Mouse (Mus musculus) urinary bladder, adult 2 months (tissue): ENCODE results near the gene Akr1cl. TPM values are rescaled to one million over a fixed set of nuclear protein-coding genes. Genes with fewer than 3 reads are reported as not detected.

Experiments used
- DNase-seq: peaks from one replicate; pipeline ENCODE4 v3.0.0; 2022; ENCODE audit warnings: low spot score
- polyA plus RNA-seq: library from polyadenylated mRNA; depleted of rRNA; stranded (reverse); fragments of >200 nt; gene quantifications from 2 replicates; pipeline ENCODE4 v1.2.3, GENCODE M21; 2012; rRNA removed

Akr1cl gene
- polyA plus RNA-seq, 1 experiment = not detected

- no peak for DNase-seq
Observed at GRCm38 (mm10) chr1:64988176-64988575, 44.4 kb downstream of the Akr1cl start.

GRCm38 (mm10) chr1:64986120-64986519 lies 46.4 kb downstream of the Akr1cl start:
- no peak for DNase-seq

DNA sequence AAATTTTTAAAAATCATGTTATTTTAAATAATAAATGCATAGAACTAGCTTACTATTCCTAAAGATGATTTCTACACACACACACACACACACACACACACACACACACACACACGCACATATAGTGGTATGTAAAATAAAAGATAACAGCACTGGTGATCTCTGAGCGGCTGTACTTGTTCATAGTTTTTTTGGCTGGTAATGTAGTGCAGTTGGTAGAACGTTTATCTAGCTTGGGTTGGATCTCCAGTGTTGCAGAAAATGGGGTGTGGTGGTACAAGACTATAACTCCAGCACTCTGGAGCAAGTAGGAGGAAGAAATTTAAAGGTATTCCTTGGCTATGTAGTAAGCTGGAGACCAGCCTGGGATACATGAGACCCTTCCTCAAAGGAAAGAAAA lies 49.3 kb downstream of the Akr1cl start:
- DNase-seq = no peak

- DNase-seq = no peak
Observed at GRCm38 (mm10) chr1:64978321-64978799, 54.2 kb downstream of the Akr1cl start.

DNA sequence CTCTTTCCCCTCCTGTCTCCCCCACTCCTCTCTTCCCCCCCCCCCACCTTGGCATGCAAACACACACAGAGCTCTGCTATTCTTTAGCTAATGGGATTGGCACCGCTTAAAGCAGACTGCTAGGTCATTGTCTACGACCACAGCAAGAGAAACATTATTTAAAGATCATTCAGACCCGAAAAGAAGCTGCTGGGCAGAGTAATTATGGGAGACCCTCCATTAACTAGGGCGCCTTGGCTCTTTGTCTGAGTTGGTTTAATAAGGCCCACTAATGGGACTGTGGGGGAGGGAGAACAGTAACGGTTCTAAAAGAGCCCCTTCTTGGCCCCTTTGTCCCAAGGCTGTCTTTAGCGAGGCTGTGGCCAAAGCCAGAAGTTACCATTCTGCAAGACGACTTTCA lies 57.2 kb downstream of the Akr1cl start:
- DNase-seq = no peak

- no peak for DNase-seq
Observed at GRCm38 (mm10) chr1:64970685-64971084, 61.9 kb downstream of the Akr1cl start.

Other genes with a start within 250 kb of the Akr1cl start
- 4.1 and 5.2 TPM in 2 replicates for gene Plekhm3, start 75.9 kb downstream of the Akr1cl start, polyA plus RNA-seq
- not detected in 2 replicates for gene Cryge, start 18.4 kb upstream of the Akr1cl start, polyA plus RNA-seq
- gene Crygd, start 30.7 kb upstream of the Akr1cl start, polyA plus RNA-seq = not detected in 2 replicates
- gene Crygc, start 40.9 kb upstream of the Akr1cl start, polyA plus RNA-seq = not detected in 2 replicates
- not detected in 2 replicates for gene Crygb, start 49.5 kb upstream of the Akr1cl start, polyA plus RNA-seq
- gene Cryga, start 70.6 kb upstream of the Akr1cl start, polyA plus RNA-seq = not detected in 2 replicates
- gene Gm28845, start 86.8 kb upstream of the Akr1cl start, polyA plus RNA-seq = not detected in 2 replicates
- gene D630023F18Rik, start 90.5 kb upstream of the Akr1cl start, polyA plus RNA-seq = 3.3 and 4.7 TPM in 2 replicates
- gene Idh1, start 153.7 kb upstream of the Akr1cl start, polyA plus RNA-seq = 201 and 236 TPM in 2 replicates
- gene Pikfyve, start 153.9 kb upstream of the Akr1cl start, polyA plus RNA-seq = 7.5 and 8.0 TPM in 2 replicates
- gene Pth2r, start 249.3 kb upstream of the Akr1cl start, polyA plus RNA-seq = 0.04 TPM in 1 of 2 replicates, not detected in the other